Mouse (Mus musculus) cerebellum, adult 2 months (tissue): ENCODE results near the gene Hoxa7.

Experiments
- CTCF ChIP-seq: fragments of 200-500 bp; IDR thresholded peaks from 2 replicates; pipeline ENCODE4 v1.5.1; 2011; ENCODE audit warnings: low read depth, mild to moderate bottlenecking, control low read depth, low read length, moderate library complexity, borderline replicate concordance; ENCODE audit not compliant: insufficient read depth
- POLR2A ChIP-seq: fragments of 200-500 bp; IDR thresholded peaks from 2 replicates; pipeline ENCODE4 v1.6.1; 2011; ENCODE audit warnings: low read length, control low read depth, borderline replicate concordance; ENCODE audit not compliant: insufficient read depth

GRCm38 (mm10) chr6:52226569-52227257, 5.1 kb upstream of the Hoxa7 start:
- TF ChIP-seq CTCF (no peak), POLR2A (no peak)
